Mouse (Mus musculus) neutrophil, adult 65 days (primary cell): ENCODE data around the gene Dach2. TPM values are rescaled to one million over a fixed set of nuclear protein-coding genes. Genes with fewer than 3 reads are reported as not detected.

Source experiments
- total RNA-seq: library from RNA; stranded (reverse); gene quantifications from 2 replicates; pipeline ENCODE4 v1.2.4, GENCODE M21; 2023

Dach2 gene
- total RNA-seq = 0.19 TPM in 1 of 2 replicates, not detected in the other

DNA sequence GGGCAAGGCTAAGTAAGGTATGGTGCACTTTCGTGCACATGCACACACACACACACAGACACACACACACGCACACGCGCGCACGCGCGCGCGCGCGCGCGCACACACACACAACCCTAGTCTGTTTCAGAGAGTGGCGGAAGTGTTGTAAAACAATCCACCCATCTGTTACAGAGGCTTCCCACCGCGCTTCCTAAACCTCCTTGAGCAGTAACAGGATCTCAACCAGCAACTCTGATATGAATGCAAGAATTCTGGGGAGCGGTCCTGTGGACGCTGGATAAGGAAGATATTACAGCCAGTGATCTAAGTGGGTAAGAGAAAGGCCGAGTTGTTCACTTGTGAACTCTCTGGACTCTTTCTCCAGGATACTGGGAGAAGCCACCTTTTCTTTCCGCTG is at the start of gene Dach2:
Gene Dach2 (plus strand): TSS at position 107 of the 400 bp plus-strand sequence.

Other genes with a start within 250 kb of the Dach2 start
- gene Chm, start 112.0 kb upstream of the Dach2 start, total RNA-seq = 28.2 and 29.2 TPM in 2 replicates